Mouse (Mus musculus) liver, embryonic 15.5 days (tissue): Measurements from ENCODE around the gene Trim54. TPM values are rescaled to one million over a fixed set of nuclear protein-coding genes. Genes with fewer than 3 reads are reported as not detected.

Experiments used
- ATAC-seq: fragments of 200-750 bp; cut with Nextera tagmentation; 2 replicates; pipeline ENCODE4 v1.8.0; 2017; ENCODE audit warnings: moderate number of reproducible peaks, mild to moderate bottlenecking, moderate library complexity; ENCODE audit not compliant: insufficient read depth
- H3K27ac ChIP-seq: fragments of 300-500 bp; sonication (generic); replicated peaks from 2 replicates; pipeline ENCODE4 v1.5.1; 2015; ENCODE audit warnings: mild to moderate bottlenecking, inconsistent platforms
- H3K27me3 ChIP-seq: fragments of 300-500 bp; sonication (generic); 2 replicates; pipeline ENCODE4 v1.6.1; 2015; ENCODE audit warnings: mild to moderate bottlenecking, inconsistent platforms
- H3K36me3 ChIP-seq: fragments of 300-500 bp; sonication (generic); replicated peaks from 2 replicates; pipeline ENCODE4 v1.6.1; 2015; ENCODE audit warnings: moderate library complexity, mild to moderate bottlenecking, inconsistent platforms
- H3K4me1 ChIP-seq: fragments of 300-500 bp; sonication (generic); replicated peaks from 2 replicates; pipeline ENCODE4 v1.6.1; 2015; ENCODE audit warnings: inconsistent platforms
- H3K4me2 ChIP-seq: fragments of 300-500 bp; sonication (generic); 2 replicates; pipeline ENCODE4 v1.6.1; 2015; ENCODE audit warnings: moderate library complexity, mild to moderate bottlenecking, inconsistent platforms
- H3K4me3 ChIP-seq: fragments of 300-500 bp; sonication (generic); replicated peaks from 2 replicates; pipeline ENCODE4 v1.5.1; 2015; ENCODE audit warnings: mild to moderate bottlenecking, inconsistent platforms
- H3K9ac ChIP-seq: fragments of 300-500 bp; sonication (generic); 2 replicates; pipeline ENCODE4 v1.6.1; 2015; ENCODE audit warnings: moderate library complexity, mild to moderate bottlenecking, inconsistent platforms
- H3K9me3 ChIP-seq: fragments of 300-500 bp; sonication (generic); replicated peaks from 2 replicates; pipeline ENCODE4 v1.6.1; 2016; ENCODE audit warnings: inconsistent platforms
- WGBS: fragments of 180-500 bp; shearing (Covaris S2); methylation state at CpG from one replicate; pipeline ENCODE4 v1.1.7; 2015; ENCODE audit warnings: mixed read lengths; ENCODE audit not compliant: insufficient replicate concordance; 5-methylcytosine and 5-hydroxymethylcytosine counted together
- polyA plus RNA-seq: library from polyadenylated mRNA; unstranded; fragments of >200 nt; fragmentation: Nextera tagmentation; extraction: Ambion mirVana; gene quantifications from 2 replicates; pipeline ENCODE4 v1.2.1, GENCODE M21; 2015

The Trim54 gene
- 0.52 and 1.0 TPM in 2 replicates for polyA plus RNA-seq

GRCm38 (mm10) chr5:31116354-31116753 lies at the start of gene Trim54:
Trim54 (plus strand) TSS chr5:31116712.
- Histone ChIP-seq H3K4me1 (no peaks in the 10 kb centered on the region), H3K27me3 (peaks cover 10% of the 10 kb centered on the region), H3K4me3 (no peak within 1 kb of the TSS), H3K9ac (no peak within 1 kb of the TSS), H3K4me2 (no peak within 1 kb of the TSS), H3K36me3 (no peaks in the 10 kb centered on the region), H3K9me3 (no peaks in the 10 kb centered on the region), H3K27ac (no peak within 1 kb of the TSS)
- WGBS, result 25% methylated on average over 3 of the region's 3 CpGs
- no peak for ATAC-seq

GRCm38 (mm10) chr5:31069810-31070209 lies 46.7 kb upstream of the Trim54 start:
- 88% methylated on average over 3 of the region's 3 CpGs for WGBS
- Histone ChIP-seq H3K27ac (no peak overlapping the region), H3K27me3 (no peaks in the 10 kb centered on the region), H3K9ac (no peak overlapping the region), H3K4me3 (no peak overlapping the region), H3K36me3 (peaks cover 92% of the 10 kb centered on the region), H3K4me2 (no peak overlapping the region), H3K4me1 (no peaks in the 10 kb centered on the region), H3K9me3 (no peaks in the 10 kb centered on the region)
- no peak for ATAC-seq

GRCm38 (mm10) chr5:31071059-31071458 lies 45.5 kb upstream of the Trim54 start:
- Histone ChIP-seq H3K4me1 (no peaks in the 10 kb centered on the region), H3K36me3 (peaks cover 99% of the 10 kb centered on the region), H3K9me3 (no peaks in the 10 kb centered on the region), H3K27ac (no peak overlapping the region), H3K4me2 (no peak overlapping the region), H3K9ac (no peak overlapping the region), H3K4me3 (no peak overlapping the region), H3K27me3 (no peaks in the 10 kb centered on the region)
- no peak for ATAC-seq
- WGBS, result 67% methylated on average over 2 of the region's 2 CpGs

GRCm38 (mm10) chr5:31071821-31072220 lies 44.7 kb upstream of the Trim54 start:
- Histone ChIP-seq H3K36me3 (peaks cover 99% of the 10 kb centered on the region), H3K4me2 (no peak overlapping the region), H3K4me1 (no peaks in the 10 kb centered on the region), H3K9me3 (no peaks in the 10 kb centered on the region), H3K27ac (no peak overlapping the region), H3K4me3 (no peak overlapping the region), H3K9ac (no peak overlapping the region), H3K27me3 (no peaks in the 10 kb centered on the region)
- no peak for ATAC-seq
- WGBS, result 80% methylated on average over 11 of the region's 11 CpGs

GRCm38 (mm10) chr5:31073176-31073575 lies 43.3 kb upstream of the Trim54 start:
- Histone ChIP-seq H3K27ac (no peak overlapping the region), H3K4me3 (no peak overlapping the region), H3K27me3 (no peaks in the 10 kb centered on the region), H3K4me1 (no peaks in the 10 kb centered on the region), H3K9ac (no peak overlapping the region), H3K36me3 (peaks cover 99% of the 10 kb centered on the region), H3K4me2 (no peak overlapping the region), H3K9me3 (no peaks in the 10 kb centered on the region)
- 86% methylated on average over 12 of the region's 12 CpGs for WGBS
- no peak for ATAC-seq

GRCm38 (mm10) chr5:31076346-31076745 lies 40.2 kb upstream of the Trim54 start:
- no peaks in the 10 kb centered on the region for H3K9me3 ChIP-seq
- H3K4me3 ChIP-seq, result no peak overlapping the region
- ATAC-seq, result no peak
- peaks cover 74% of the 10 kb centered on the region for H3K36me3 ChIP-seq
- WGBS, result 84% methylated on average over 13 of the region's 13 CpGs
- H3K27me3 ChIP-seq, result no peaks in the 10 kb centered on the region
- no peak overlapping the region for H3K27ac ChIP-seq
- no peaks in the 10 kb centered on the region for H3K4me1 ChIP-seq
- no peak overlapping the region for H3K4me2 ChIP-seq
- no peak overlapping the region for H3K9ac ChIP-seq

- no peak overlapping the region for H3K27ac ChIP-seq
- peaks cover 35% of the 10 kb centered on the region for H3K36me3 ChIP-seq
- no peak overlapping the region for H3K4me3 ChIP-seq
- no peak overlapping the region for H3K4me2 ChIP-seq
- ATAC-seq, result no peak
- H3K4me1 ChIP-seq, result peaks cover 8% of the 10 kb centered on the region; the same call in 1 of the 2 replicates
- H3K9ac ChIP-seq, result no peak overlapping the region
- WGBS, result 74% methylated on average over 13 of the region's 13 CpGs
- H3K9me3 ChIP-seq, result no peaks in the 10 kb centered on the region
- H3K27me3 ChIP-seq, result 0 out of 2 replicates have a peak, but pooled peaks cover 12% of the 10 kb centered on the region
Measured at GRCm38 (mm10) chr5:31080059-31080794, 36.3 kb upstream of the Trim54 start.

GRCm38 (mm10) chr5:31080795-31081164 lies 35.7 kb upstream of the Trim54 start:
- peaks cover 14% of the 10 kb centered on the region; the same call in 1 of the 2 replicates for H3K27me3 ChIP-seq
- H3K9me3 ChIP-seq, result no peaks in the 10 kb centered on the region
- WGBS, result 50% methylated on average over 3 of the region's 3 CpGs
- H3K4me3 ChIP-seq, result no peak overlapping the region
- peaks cover 30% of the 10 kb centered on the region for H3K36me3 ChIP-seq
- no peak overlapping the region for H3K9ac ChIP-seq
- peaks cover 8% of the 10 kb centered on the region; the same call in 1 of the 2 replicates for H3K4me1 ChIP-seq
- no peak overlapping the region for H3K27ac ChIP-seq
- no peak overlapping the region for H3K4me2 ChIP-seq
- no peak for ATAC-seq

GRCm38 (mm10) chr5:31081386-31081785 lies 35.1 kb upstream of the Trim54 start:
- H3K4me2 ChIP-seq, result no peak overlapping the region
- peaks cover 8% of the 10 kb centered on the region; the same call in 1 of the 2 replicates for H3K4me1 ChIP-seq
- WGBS, result 72% methylated on average over 3 of the region's 3 CpGs
- H3K9ac ChIP-seq, result no peak overlapping the region
- no peaks in the 10 kb centered on the region for H3K9me3 ChIP-seq
- peaks cover 24% of the 10 kb centered on the region for H3K36me3 ChIP-seq
- H3K4me3 ChIP-seq, result no peak overlapping the region
- peaks cover 21% of the 10 kb centered on the region; the same call in 1 of the 2 replicates for H3K27me3 ChIP-seq
- ATAC-seq, result no peak
- no peak overlapping the region for H3K27ac ChIP-seq

- no peak for ATAC-seq
Measured at GRCm38 (mm10) chr5:31082355-31082754, 34.2 kb upstream of the Trim54 start.

GRCm38 (mm10) chr5:31082935-31083625 lies 33.4 kb upstream of the Trim54 start:
- H3K4me2 ChIP-seq, result no peak overlapping the region; the same call in 1 of the 2 replicates
- WGBS, result 18% methylated on average over 12 of the region's 12 CpGs

More at GRCm38 (mm10) chr5:31082355-31082754, 34.2 kb upstream of the Trim54 start:
- Histone ChIP-seq H3K4me2 (no peak overlapping the region; the same call in 1 of the 2 replicates), H3K36me3 (peaks cover 14% of the 10 kb centered on the region), H3K9ac (no peak overlapping the region), H3K4me3 (no peak overlapping the region), H3K27me3 (peaks cover 25% of the 10 kb centered on the region; the same call in 1 of the 2 replicates), H3K27ac (no peak overlapping the region), H3K9me3 (no peaks in the 10 kb centered on the region), H3K4me1 (peaks cover 8% of the 10 kb centered on the region; the same call in 1 of the 2 replicates)
- 9% methylated on average over 5 of the region's 5 CpGs for WGBS

More at GRCm38 (mm10) chr5:31082935-31083625, 33.4 kb upstream of the Trim54 start:
- Histone ChIP-seq H3K36me3 (peaks cover 7% of the 10 kb centered on the region), H3K27me3 (peaks cover 32% of the 10 kb centered on the region), H3K4me1 (peaks cover 8% of the 10 kb centered on the region; the same call in 1 of the 2 replicates), H3K9me3 (no peaks in the 10 kb centered on the region), H3K9ac (no peak overlapping the region), H3K4me3 (no peak overlapping the region), H3K27ac (no peak overlapping the region)
- no peak for ATAC-seq
